9 mouse cellular contexts compared by ENCODE assay signal in the genomic region with DNA sequence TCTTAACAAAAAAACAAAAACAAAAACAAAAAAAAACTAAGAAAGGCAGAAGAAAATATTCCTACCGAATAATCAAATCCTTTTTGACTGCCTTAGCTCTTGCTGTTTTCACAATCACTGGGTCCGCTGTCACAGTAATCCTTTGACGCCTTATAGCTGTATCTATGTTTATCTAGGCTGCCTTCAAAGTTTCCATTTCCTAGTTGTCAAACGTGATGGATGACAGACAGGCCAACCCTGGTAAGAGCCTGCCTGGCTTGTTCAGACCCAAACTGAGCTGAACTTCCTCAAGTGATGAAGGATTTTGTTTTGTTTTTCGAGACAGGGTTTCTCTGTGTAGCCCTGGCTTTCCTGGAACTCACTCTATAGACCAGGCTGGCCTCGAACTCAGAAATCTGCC. TPM values are rescaled to one million over a fixed set of nuclear protein-coding genes. Genes with fewer than 3 reads are reported as not detected.
DNase-seq lines count a peak whose midpoint lies in the region; ATAC-seq and TF ChIP-seq lines count a peak whose summit lies in the region.
"Had no signal": no experiment of that assay in that cellular context is flagged by ENCODE, and none has a peak within 500 bp of the region (broad histone marks: within the 10 kb centered on the region; RNA-seq: fewer than 3 reads in every experiment).

No protein-coding gene starts in this region.

- peaks cover 27% of the 10 kb centered on the region for H3K4me1 ChIP-seq in heart, embryonic 15.5 days (replicated peaks)
- H3K4me1 ChIP-seq in midbrain, embryonic 15.5 days, result peaks cover 17% of the 10 kb centered on the region; the same call in 1 of the 2 replicates
- H3K4me1 ChIP-seq in midbrain, embryonic 11.5 days (ENCODE audit: control insufficient read depth, insufficient read depth, low read length), result peaks cover 5% of the 10 kb centered on the region; the same call in 1 of the 2 replicates
- peaks cover 25% of the 10 kb centered on the region for H3K4me1 ChIP-seq in heart, postnatal 0 days (ENCODE audit: control insufficient read depth, insufficient read depth)
- H3K4me1 ChIP-seq in neural tube, embryonic 14.5 days (ENCODE audit: control insufficient read depth, insufficient read depth, low read length), result no peaks in the 10 kb centered on the region

- no peak for TF ChIP-seq EP300 in heart, postnatal 0 days (IDR thresholded peaks at IDR 0.05; ENCODE audit: low read depth)

- WGBS in heart, embryonic 15.5 days, result 27% methylated on average over 6 of the region's 6 CpGs
- 83% methylated on average over 6 of the region's 6 CpGs for WGBS in midbrain, embryonic 15.5 days
- 84% methylated on average over 6 of the region's 6 CpGs for WGBS in midbrain, embryonic 11.5 days
- 19% methylated on average over 6 of the region's 6 CpGs for WGBS in heart, postnatal 0 days
- WGBS in neural tube, embryonic 14.5 days, result 89% methylated on average over 6 of the region's 6 CpGs

- H3K27ac ChIP-seq in heart, embryonic 15.5 days, result peak overlapping the region; percentile 99
- no peak overlapping the region for H3K27ac ChIP-seq in midbrain, embryonic 15.5 days
- no peak overlapping the region for H3K27ac ChIP-seq in midbrain, embryonic 11.5 days (ENCODE audit: low read depth, low read length)
- peak overlapping the region; percentile 97 for H3K27ac ChIP-seq in heart, postnatal 0 days (ENCODE audit: low read depth)
- H3K27ac ChIP-seq in neural tube, embryonic 14.5 days (ENCODE audit: low read depth, low read length), result no peak overlapping the region

- TF ChIP-seq CTCF in heart, postnatal 0 days (IDR thresholded peaks at IDR 0.05; ENCODE audit: low read depth), result no peak

- no peaks in the 10 kb centered on the region for H3K36me3 ChIP-seq in heart, embryonic 15.5 days
- H3K36me3 ChIP-seq in midbrain, embryonic 15.5 days (replicated peaks), result no peaks in the 10 kb centered on the region
- no peaks in the 10 kb centered on the region for H3K36me3 ChIP-seq in midbrain, embryonic 11.5 days (ENCODE audit: control insufficient read depth, insufficient read depth, low read length)
- H3K36me3 ChIP-seq in heart, postnatal 0 days (replicated peaks; ENCODE audit: control insufficient read depth, insufficient read depth, low read length), result no peaks in the 10 kb centered on the region
- H3K36me3 ChIP-seq in neural tube, embryonic 14.5 days (ENCODE audit: control insufficient read depth, insufficient read depth, low read length), result no peaks in the 10 kb centered on the region
- H3K36me3 ChIP-seq: midbrain, embryonic 12.5 days had no signal

- H3K9ac ChIP-seq in heart, embryonic 15.5 days, result no peak overlapping the region
- H3K9ac ChIP-seq in midbrain, embryonic 15.5 days, result no peak overlapping the region
- H3K9ac ChIP-seq in midbrain, embryonic 11.5 days (ENCODE audit: low read length), result no peak overlapping the region
- no peak overlapping the region for H3K9ac ChIP-seq in heart, postnatal 0 days (replicated peaks; ENCODE audit: low read depth, low read length)
- no peak overlapping the region for H3K9ac ChIP-seq in neural tube, embryonic 14.5 days (replicated peaks; ENCODE audit: low read depth, low read length)

- H3K4me2 ChIP-seq in heart, embryonic 15.5 days, result peak overlapping the region; percentile 82
- peak overlapping the region; percentile 96 for H3K4me2 ChIP-seq in midbrain, embryonic 15.5 days
- H3K4me2 ChIP-seq in midbrain, embryonic 11.5 days, result no peak overlapping the region
- H3K4me2 ChIP-seq in heart, postnatal 0 days (ENCODE audit: low read depth, low read length), result no peak overlapping the region
- H3K4me2 ChIP-seq in neural tube, embryonic 14.5 days (ENCODE audit: low read depth, low read length), result peak overlapping the region; percentile 61; the same call in 1 of the 2 replicates

- H3K27me3 ChIP-seq in heart, embryonic 15.5 days, result no peaks in the 10 kb centered on the region
- H3K27me3 ChIP-seq in midbrain, embryonic 15.5 days (replicated peaks), result 0 out of 2 replicates have a peak, but pooled peaks cover 2% of the 10 kb centered on the region
- H3K27me3 ChIP-seq in midbrain, embryonic 11.5 days (ENCODE audit: control insufficient read depth, insufficient read depth, low read length), result no peaks in the 10 kb centered on the region
- no peaks in the 10 kb centered on the region for H3K27me3 ChIP-seq in heart, postnatal 0 days (ENCODE audit: control insufficient read depth, insufficient read depth, low read length)
- H3K27me3 ChIP-seq in neural tube, embryonic 14.5 days (ENCODE audit: control insufficient read depth, insufficient read depth, low read length), result no peaks in the 10 kb centered on the region

- DNase-seq in heart, postnatal 4 days, result no peak
- DNase-seq in midbrain, embryonic 11.5 days (ENCODE audit: low spot score, missing footprints), result no peak
- DNase-seq in heart, postnatal 0 days (ENCODE audit: low spot score), result no peak
- DNase-seq in gastrocnemius, postnatal 10 days, result no peak
- DNase-seq in Muller cell, postnatal 12 days (ENCODE audit: inconsistent ontology term), result no peak

- H3K4me3 ChIP-seq in heart, embryonic 15.5 days, result no peak overlapping the region; the same call in 1 of the 2 replicates
- no peak overlapping the region for H3K4me3 ChIP-seq in midbrain, embryonic 15.5 days
- H3K4me3 ChIP-seq in midbrain, embryonic 11.5 days (ENCODE audit: low read depth, low read length), result no peak overlapping the region
- H3K4me3 ChIP-seq in heart, postnatal 0 days (ENCODE audit: low read depth, low read length), result no peak overlapping the region
- H3K4me3 ChIP-seq in neural tube, embryonic 14.5 days (ENCODE audit: low read depth, low read length), result no peak overlapping the region

- no peaks in the 10 kb centered on the region for H3K9me3 ChIP-seq in heart, embryonic 15.5 days (replicated peaks)
- H3K9me3 ChIP-seq in midbrain, embryonic 15.5 days, result no peaks in the 10 kb centered on the region
- H3K9me3 ChIP-seq in midbrain, embryonic 11.5 days (ENCODE audit: control insufficient read depth, low read length), result no peaks in the 10 kb centered on the region
- H3K9me3 ChIP-seq in heart, postnatal 0 days (replicated peaks; ENCODE audit: control insufficient read depth, low read length), result no peaks in the 10 kb centered on the region
- H3K9me3 ChIP-seq in neural tube, embryonic 14.5 days (ENCODE audit: control insufficient read depth, low read length), result no peaks in the 10 kb centered on the region
- H3K9me3 ChIP-seq: midbrain, embryonic 12.5 days had no signal

- ATAC-seq in heart, embryonic 15.5 days (replicated peaks; ENCODE audit: insufficient number of reproducible peaks, insufficient read depth, low FRiP score, low read depth), result no peak
- ATAC-seq in midbrain, embryonic 15.5 days (replicated peaks), result no peak
- no peak for ATAC-seq in midbrain, embryonic 11.5 days (ENCODE audit: low FRiP score)
- ATAC-seq in heart, postnatal 0 days (ENCODE audit: insufficient read depth, low read depth), result no peak
- ATAC-seq in neural tube, embryonic 14.5 days (ENCODE audit: low read depth), result no peak

RNA-seq across cellular contexts. Expression of a gene that starts 0.7 kb away (rescaled TPM):
- polyA plus RNA-seq in heart, embryonic 15.5 days (2015; fragmentation: Nextera tagmentation; extraction: Ambion mirVana), result 231 and 240 TPM in 2 replicates
- 100 to 1,000 TPM; 223 TPM for total RNA-seq in heart, postnatal 4 days (2021)
- 77.5 and 80.1 TPM in 2 replicates for polyA plus RNA-seq in midbrain, embryonic 15.5 days (2015; fragmentation: Nextera tagmentation; extraction: Ambion mirVana)
- 46.6 and 46.7 TPM in 2 replicates for polyA plus RNA-seq in midbrain, embryonic 11.5 days (2014; fragmentation: Nextera tagmentation; extraction: Ambion mirVana)
- 271 and 313 TPM in 2 replicates for total RNA-seq in heart, postnatal 0 days (2014; rRNA removed; ENCODE audit: low replicate concordance)
- polyA plus RNA-seq in heart, postnatal 0 days (2015; fragmentation: Nextera tagmentation; extraction: Ambion mirVana), result 208 and 220 TPM in 2 replicates
- polyA plus RNA-seq in neural tube, embryonic 14.5 days (2014; fragmentation: Nextera tagmentation; extraction: Ambion mirVana), result 77.1 and 86.5 TPM in 2 replicates
- 100 to 1,000 TPM; 757 to 836 TPM for total RNA-seq in gastrocnemius, postnatal 10 days (2021)

RNA-seq across cellular contexts. Expression of a gene that starts 1.1 kb away (rescaled TPM):
- polyA plus RNA-seq in heart, embryonic 15.5 days (2015; fragmentation: Nextera tagmentation; extraction: Ambion mirVana), result 26.9 and 39.2 TPM in 2 replicates
- total RNA-seq in heart, postnatal 4 days (2021), result 10 to 100 TPM; 10.4 to 13.6 TPM
- 12.2 and 12.7 TPM in 2 replicates for polyA plus RNA-seq in midbrain, embryonic 15.5 days (2015; fragmentation: Nextera tagmentation; extraction: Ambion mirVana)
- polyA plus RNA-seq in midbrain, embryonic 11.5 days (2014; fragmentation: Nextera tagmentation; extraction: Ambion mirVana), result 66.5 and 69.2 TPM in 2 replicates
- 1.1 and 9.7 TPM in 2 replicates for total RNA-seq in heart, postnatal 0 days (2014; rRNA removed; ENCODE audit: low replicate concordance)
- 26.2 and 28.4 TPM in 2 replicates for polyA plus RNA-seq in heart, postnatal 0 days (2015; fragmentation: Nextera tagmentation; extraction: Ambion mirVana)
- polyA plus RNA-seq in neural tube, embryonic 14.5 days (2014; fragmentation: Nextera tagmentation; extraction: Ambion mirVana), result 10.6 and 15.9 TPM in 2 replicates
- 1 to 10 TPM; 5.2 to 5.8 TPM for total RNA-seq in gastrocnemius, postnatal 10 days (2021)

Comparison
In these comparisons a context has a peak if more than half of its experiments do, and no peak if none do; other contexts are left out.
1. H3K4me2 ChIP-seq: peak in heart, embryonic 15.5 days (single experiment), midbrain, embryonic 15.5 days (single experiment) and neural tube, embryonic 14.5 days (single experiment); none in midbrain, embryonic 11.5 days (single experiment) and heart, postnatal 0 days (single experiment).
2. H3K27ac ChIP-seq: peak in heart, embryonic 15.5 days (single experiment) and heart, postnatal 0 days (single experiment); none in midbrain, embryonic 15.5 days (single experiment), midbrain, embryonic 11.5 days (single experiment) and neural tube, embryonic 14.5 days (single experiment).